Mouse (Mus musculus) heart, postnatal 0 days (tissue): Measurements from ENCODE around the gene Eif2b5.

Source experiments
- CTCF ChIP-seq: IDR thresholded peaks from 2 replicates; pipeline ENCODE4 v1.5.1; 2016; ENCODE audit warnings: antibody characterized with exemption, control low read depth, low read depth
- EP300 ChIP-seq: IDR thresholded peaks from 2 replicates; pipeline ENCODE4 v1.6.1; 2016; ENCODE audit warnings: antibody characterized with exemption, low read depth

GRCm38 (mm10) chr16:20547423-20547822 is 48.8 kb downstream of the Eif2b5 start:
- TF ChIP-seq EP300 (no peak), CTCF (no peak)
